Mouse (Mus musculus) bone marrow, adult 2 months (tissue): ENCODE results near the gene Olfr282.

Experiments used
- CTCF ChIP-seq: fragments of 200-500 bp; IDR thresholded peaks from 2 replicates; pipeline ENCODE4 v1.5.1; 2011; ENCODE audit warnings: low read length, control low read depth; ENCODE audit not compliant: control insufficient read depth, insufficient read depth
- POLR2A ChIP-seq: fragments of 200-500 bp; IDR thresholded peaks from 2 replicates; pipeline ENCODE4 v1.6.1; 2011; ENCODE audit warnings: low read depth, mild to moderate bottlenecking, control low read depth, low read length, borderline replicate concordance; ENCODE audit not compliant: control insufficient read depth

DNA sequence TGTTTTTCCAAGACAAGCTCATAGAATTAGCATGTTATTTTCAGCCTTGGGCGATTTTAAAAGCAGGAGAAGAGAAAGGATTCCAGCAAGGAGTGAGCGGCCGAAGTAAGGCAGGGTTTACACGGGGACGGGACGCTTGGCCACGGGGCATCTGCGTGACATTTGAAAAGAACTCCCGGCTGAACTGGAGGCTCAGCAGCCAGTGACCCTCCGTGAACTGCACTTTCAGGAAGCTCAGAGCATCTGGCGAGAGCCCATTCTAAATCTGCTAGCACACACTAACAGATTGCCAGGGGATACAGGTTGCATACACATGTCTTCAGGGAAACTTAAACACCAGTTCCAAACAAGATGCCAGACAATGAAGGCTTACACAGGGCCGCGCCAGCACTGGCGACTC lies 6.7 kb upstream of the Olfr282 start:
- no peak for TF ChIP-seq CTCF
- TF ChIP-seq POLR2A: no peak
